9 mouse cellular contexts compared by ENCODE assay signal in genomic region chr15:63532337-63533055, GRCm38 (mm10).
DNase-seq lines count a peak whose midpoint lies in the region; ATAC-seq and TF ChIP-seq lines count a peak whose summit lies in the region.
"Had no signal": no experiment of that assay in that cellular context is flagged by ENCODE, and none has a peak within 500 bp of the region (broad histone marks: within the 10 kb centered on the region; RNA-seq: fewer than 3 reads in every experiment).

No protein-coding gene starts in this region.

- no peak for TF ChIP-seq CTCF in kidney, adult 2 months (conservative IDR thresholded peaks at IDR 0.05; ENCODE audit: insufficient read depth, insufficient read length, low read depth, low read length)
- TF ChIP-seq CTCF in thymus, adult 2 months (IDR thresholded peaks at IDR 0.05; ENCODE audit: borderline replicate concordance, control insufficient read depth, extremely low read depth, insufficient read depth, low read length, poor library complexity) = no peak

- TF ChIP-seq POLR2A in kidney, adult 2 months (IDR thresholded peaks at IDR 0.05; ENCODE audit: low read depth, low read length) = no peak
- TF ChIP-seq POLR2A in thymus, adult 2 months (IDR thresholded peaks at IDR 0.05; ENCODE audit: control insufficient read depth, extremely low read depth, insufficient read depth, low read length, poor library complexity) = no peak

- peak; percentile 90 for ATAC-seq in hindbrain, embryonic 12.5 days (ENCODE audit: low FRiP score)

- DNase-seq in cerebellum, postnatal 25 days = peak; percentile 12 to 21
- DNase-seq in cerebellum, adult 11-12 months = no peak
- peak; percentile 34 to 48 for DNase-seq in left cerebral cortex, postnatal 36 days (ENCODE audit: low spot score in 2 of 2)
- peak; percentile 31 to 45 for DNase-seq in right cerebral cortex, adult 2 months (ENCODE audit: low spot score in 2 of 2)
- no peak for DNase-seq in kidney, adult 2 months
- no peak for DNase-seq in spleen, postnatal 10 days (ENCODE audit: low spot score in 2 of 2)
- no peak for DNase-seq in thymus, adult 2 months

- no peak overlapping the region for H3K9ac ChIP-seq in hindbrain, embryonic 12.5 days
- H3K9ac ChIP-seq: liver, embryonic 14.5 days had no signal

- no peak overlapping the region for H3K27ac ChIP-seq in hindbrain, embryonic 12.5 days
- no peak overlapping the region for H3K27ac ChIP-seq in kidney, adult 2 months (ENCODE audit: insufficient read depth, low read depth, low read length)
- H3K27ac ChIP-seq in thymus, adult 2 months (ENCODE audit: control insufficient read depth, insufficient read depth, low read length) = no peak overlapping the region
- H3K27ac ChIP-seq: liver, embryonic 14.5 days had no signal

- intact Hi-C loops in left cerebral cortex, postnatal 36 days (cut with DNase I) = no loop called here

- peak overlapping the region; percentile 29; the same call in 1 of the 2 replicates for H3K4me2 ChIP-seq in hindbrain, embryonic 12.5 days (replicated peaks)

- WGBS in hindbrain, embryonic 12.5 days = 59% methylated on average over 12 of the region's 12 CpGs
- 78% methylated on average over 12 of the region's 12 CpGs for WGBS in kidney, adult 2 months
- WGBS in thymus, adult 2 months = 96% methylated on average over 12 of the region's 12 CpGs

- H3K4me3 ChIP-seq in hindbrain, embryonic 12.5 days = no peak overlapping the region
- no peak overlapping the region for H3K4me3 ChIP-seq in kidney, adult 2 months (ENCODE audit: insufficient read depth, low read depth, low read length)
- no peak overlapping the region for H3K4me3 ChIP-seq in thymus, adult 2 months (ENCODE audit: control insufficient read depth, insufficient read depth, low read length)

- H3K36me3 ChIP-seq in hindbrain, embryonic 12.5 days = no peaks in the 10 kb centered on the region
- H3K36me3 ChIP-seq in kidney, adult 2 months (ENCODE audit: control insufficient read depth, insufficient read depth, low read length) = no peaks in the 10 kb centered on the region
- H3K36me3 ChIP-seq in thymus, adult 2 months (ENCODE audit: control insufficient read depth, insufficient read depth, low read length) = no peaks in the 10 kb centered on the region

- H3K9me3 ChIP-seq in hindbrain, embryonic 12.5 days (replicated peaks) = no peaks in the 10 kb centered on the region

- 0 out of 2 replicates have a peak, but pooled peaks cover 2% of the 10 kb centered on the region for H3K4me1 ChIP-seq in hindbrain, embryonic 12.5 days
- H3K4me1 ChIP-seq in kidney, adult 2 months (ENCODE audit: control insufficient read depth, insufficient read depth, low read length) = no peaks in the 10 kb centered on the region
- no peaks in the 10 kb centered on the region for H3K4me1 ChIP-seq in thymus, adult 2 months (replicated peaks; ENCODE audit: control insufficient read depth, insufficient read depth, low read length)

- H3K27me3 ChIP-seq in hindbrain, embryonic 12.5 days = no peaks in the 10 kb centered on the region
- H3K27me3 ChIP-seq in kidney, adult 2 months (replicated peaks; ENCODE audit: control insufficient read depth, insufficient read depth, low read length) = no peaks in the 10 kb centered on the region; the same call in 1 of the 2 replicates
- no peaks in the 10 kb centered on the region for H3K27me3 ChIP-seq in thymus, adult 2 months (ENCODE audit: control insufficient read depth, insufficient read depth, low read length)

Comparison
In these comparisons a context has a peak if more than half of its experiments do, and no peak if none do; other contexts are left out.
1. DNase-seq: peak in cerebellum, postnatal 25 days (2 of 2), left cerebral cortex, postnatal 36 days (2 of 2) and right cerebral cortex, adult 2 months (2 of 2); none in cerebellum, adult 11-12 months (single experiment), kidney, adult 2 months (single experiment), spleen, postnatal 10 days (0 of 2) and thymus, adult 2 months (single experiment).